Mouse (Mus musculus): ENCODE measurements at regions not wholly inside any gene's neighbourhood (a gene's known extent, or its start where the extent isn't known, plus 50 kb on each side); places are given as distances from the start of the nearest gene placed in this dataset.

DNA sequence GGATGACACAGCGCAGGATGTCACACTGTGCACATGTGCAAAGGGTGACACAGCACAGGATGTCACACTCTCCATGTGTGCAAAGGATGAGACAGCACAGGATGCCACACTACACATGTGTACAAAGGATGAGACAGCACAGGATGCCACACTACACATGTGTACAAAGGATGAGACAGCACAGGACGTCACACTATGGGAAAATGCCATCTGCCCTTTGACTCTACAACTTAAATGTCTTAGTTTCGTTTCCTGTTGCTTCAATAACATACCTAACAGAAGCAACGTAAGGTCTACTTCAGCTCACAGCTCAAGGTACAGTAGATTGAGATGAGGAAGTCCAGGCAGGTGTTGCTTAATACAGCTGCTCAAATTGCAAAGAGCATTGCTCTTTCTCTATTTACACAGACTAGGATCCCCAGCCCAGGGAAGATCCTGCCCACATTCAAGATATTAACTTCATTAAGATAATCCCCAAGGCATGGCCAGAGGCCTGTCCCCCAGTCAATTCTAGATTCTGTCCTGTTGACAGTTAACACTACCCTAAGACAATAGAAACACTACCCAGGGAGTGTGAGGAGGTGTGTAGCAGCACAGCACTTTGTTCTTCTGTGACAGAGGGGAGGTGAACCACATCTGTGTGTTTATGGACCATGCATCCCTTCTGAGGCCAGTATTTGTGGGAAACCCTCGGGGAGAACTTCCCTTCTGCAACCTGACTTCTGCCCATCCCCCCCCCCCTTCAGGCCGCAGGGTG is 97.0 kb downstream of the Psmg1 start:
- WGBS = 40% methylated on average over 6 of the region's 6 CpGs

DNA sequence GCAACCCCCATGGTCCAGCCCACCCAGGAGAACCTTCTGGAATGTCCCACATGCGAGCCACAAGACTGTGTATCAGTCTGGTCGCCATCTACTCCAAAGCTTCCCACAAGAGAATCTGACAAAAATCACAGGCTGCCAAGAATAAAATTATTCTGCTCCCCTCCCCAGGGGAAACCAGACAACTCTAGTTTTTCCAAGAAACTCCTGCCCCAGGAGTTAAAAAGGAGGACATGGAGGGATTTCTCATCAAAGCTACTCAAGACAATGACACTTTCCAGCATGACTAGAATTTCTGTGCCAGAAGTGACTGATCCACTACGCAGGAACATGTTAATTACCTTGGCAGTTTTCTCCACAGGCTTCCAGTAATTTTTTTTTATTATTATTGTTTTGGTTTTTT is 98.4 kb downstream of the Psmg1 start:
- WGBS = 78% methylated on average over 3 of the region's 3 CpGs
- DNase-seq (ENCODE audit: low read depth, low spot score) = no peak

More for the DNA sequence above, 97.0 kb downstream of the Psmg1 start:
- no peak for DNase-seq (ENCODE audit: low read depth, low spot score)

DNA sequence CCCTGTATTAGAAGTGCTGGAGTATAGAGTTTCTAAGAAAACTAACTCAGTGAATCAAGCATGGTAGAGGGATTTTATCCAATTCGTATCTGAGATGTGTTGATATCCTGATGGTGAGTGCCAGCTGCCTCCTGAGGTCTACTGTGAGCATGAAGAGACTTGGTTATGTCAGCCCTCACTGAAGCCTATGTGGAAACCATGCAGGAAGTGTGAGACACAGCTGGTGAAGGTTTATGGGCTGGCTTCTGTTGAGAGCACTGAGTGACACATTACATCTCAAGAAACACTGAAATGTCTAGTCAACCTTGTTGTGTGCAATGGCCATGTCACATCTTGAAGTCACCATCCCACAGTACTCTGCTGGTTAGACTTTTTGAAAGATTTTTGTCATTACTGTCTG is 104.6 kb downstream of the Psmg1 start:
- 84% methylated on average over 1 of the region's 1 CpGs for WGBS
- no peak for DNase-seq (ENCODE audit: low read depth, low spot score)

DNA sequence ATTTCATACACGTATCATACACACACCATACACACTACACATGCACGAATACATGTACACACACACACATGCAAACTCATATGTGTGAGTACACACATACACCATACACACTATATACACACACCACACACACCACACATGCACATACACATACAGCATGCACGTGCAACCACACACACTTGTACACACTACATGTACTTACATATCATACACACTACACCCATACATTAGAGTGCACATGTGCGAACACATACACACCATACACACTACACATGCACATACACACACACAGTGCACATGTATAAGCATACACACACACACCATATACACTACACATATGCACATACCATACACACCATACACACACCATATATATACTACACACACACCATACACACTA is 117.5 kb downstream of the Psmg1 start:
- WGBS = 100% methylated on average over 4 of the region's 4 CpGs
- no peak for DNase-seq (ENCODE audit: low read depth, low spot score)

DNA sequence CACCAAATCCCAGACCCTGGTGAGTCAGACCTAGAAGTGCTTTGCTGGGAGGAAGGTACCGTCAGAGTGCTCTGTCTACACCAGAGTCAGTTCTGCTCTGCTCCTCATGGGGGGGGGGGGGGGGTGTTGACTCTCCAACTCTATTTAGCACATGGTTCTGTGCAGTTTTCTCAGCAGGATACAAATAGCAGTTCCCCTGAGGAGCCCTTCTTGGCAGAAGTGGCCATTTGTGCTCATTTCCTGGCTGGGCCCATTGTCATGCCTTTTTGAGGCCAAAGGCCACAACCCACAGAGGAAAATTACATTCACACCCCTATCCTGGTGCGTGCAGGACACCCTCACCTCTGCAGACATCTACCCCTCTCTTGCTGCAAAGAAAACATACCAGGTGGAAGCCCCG is 118.3 kb downstream of the Psmg1 start:
- no peak for DNase-seq (ENCODE audit: low read depth, low spot score)
- 59% methylated on average over 3 of the region's 3 CpGs for WGBS

DNA sequence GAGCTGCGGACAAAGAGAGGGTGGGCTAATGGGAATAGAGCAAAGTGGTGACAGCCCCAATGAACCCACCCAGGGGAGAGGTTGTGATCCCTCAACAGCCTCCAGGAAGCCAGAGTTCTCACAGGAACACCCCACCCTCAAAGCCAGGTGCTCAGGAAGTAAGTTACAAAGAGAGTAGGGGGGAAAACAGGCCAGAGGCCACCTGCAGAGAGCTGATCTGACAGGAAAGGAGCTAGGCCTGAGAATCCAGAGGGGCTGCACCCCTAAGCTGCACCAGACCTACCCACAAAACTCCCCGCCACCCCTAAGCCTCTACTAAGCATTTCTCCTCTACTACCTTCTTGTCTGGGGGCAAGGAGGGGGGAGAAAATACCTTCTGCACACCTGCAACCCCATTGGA is 120.5 kb downstream of the Psmg1 start:
- WGBS = 91% methylated on average over 2 of the region's 2 CpGs
- no peak for DNase-seq (ENCODE audit: low read depth, low spot score)

DNA sequence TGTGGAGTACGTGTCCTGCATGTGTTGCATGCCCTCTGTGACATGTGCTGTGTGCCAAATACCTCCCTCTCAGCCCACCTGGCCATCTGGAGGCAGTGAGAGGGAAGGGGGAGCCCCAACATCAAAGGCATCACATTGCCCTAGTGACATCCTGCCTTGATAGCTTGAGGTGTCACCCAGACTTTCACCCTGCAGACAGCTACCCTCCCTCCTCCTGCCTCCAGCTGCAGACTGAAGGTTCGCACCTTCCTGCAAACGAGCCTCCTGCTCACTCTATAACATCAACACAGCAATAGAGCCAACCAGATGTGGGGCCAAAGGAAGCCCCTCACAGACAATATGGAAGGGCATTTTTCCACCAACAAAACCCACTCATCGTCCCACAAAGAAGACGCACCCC is 121.3 kb downstream of the Psmg1 start:
- WGBS = 67% methylated on average over 5 of the region's 5 CpGs
- no peak for DNase-seq (ENCODE audit: low read depth, low spot score)

DNA sequence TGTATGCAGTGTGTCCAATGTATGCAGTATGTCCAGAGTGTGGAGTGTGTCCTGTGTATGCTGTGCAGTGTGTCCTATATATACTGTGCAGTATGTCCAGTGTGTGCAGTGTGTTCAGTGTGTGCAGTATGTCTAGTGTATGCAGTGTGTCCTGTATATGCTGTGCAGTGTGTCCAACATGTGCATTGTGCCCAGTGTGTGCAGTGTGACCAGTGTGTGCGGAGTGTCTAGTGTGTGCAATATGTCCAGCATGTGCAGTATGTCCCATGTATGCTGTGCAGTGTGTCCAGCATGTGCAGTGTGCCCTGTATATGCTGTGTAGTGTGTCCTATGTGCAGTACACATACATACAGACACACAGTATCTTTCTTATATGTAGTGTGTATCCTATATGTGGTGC is 121.9 kb downstream of the Psmg1 start:
- 96% methylated on average over 1 of the region's 1 CpGs for WGBS
- DNase-seq (ENCODE audit: low read depth, low spot score) = no peak

DNA sequence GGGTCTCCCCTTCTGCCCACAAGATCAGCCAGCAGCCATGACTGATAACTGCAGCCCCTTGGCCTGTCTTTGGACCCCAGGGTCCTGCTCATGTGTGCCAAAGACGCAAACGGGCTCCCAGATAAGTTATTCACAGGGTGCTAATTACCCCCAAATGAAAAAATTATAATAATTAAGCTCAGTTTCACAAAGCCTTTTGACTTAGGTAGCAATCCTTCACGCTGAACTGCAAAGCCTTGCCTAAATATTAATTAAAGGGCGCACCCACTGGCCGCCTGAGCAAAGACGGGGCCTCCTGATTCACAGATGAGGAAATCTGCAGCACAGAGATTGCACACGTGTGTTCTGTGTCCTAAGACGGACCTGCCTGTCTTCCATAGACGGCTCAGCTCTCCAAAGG is 123.2 kb downstream of the Psmg1 start:
- 92% methylated on average over 9 of the region's 9 CpGs for WGBS
- DNase-seq (ENCODE audit: low read depth, low spot score) = no peak

DNA sequence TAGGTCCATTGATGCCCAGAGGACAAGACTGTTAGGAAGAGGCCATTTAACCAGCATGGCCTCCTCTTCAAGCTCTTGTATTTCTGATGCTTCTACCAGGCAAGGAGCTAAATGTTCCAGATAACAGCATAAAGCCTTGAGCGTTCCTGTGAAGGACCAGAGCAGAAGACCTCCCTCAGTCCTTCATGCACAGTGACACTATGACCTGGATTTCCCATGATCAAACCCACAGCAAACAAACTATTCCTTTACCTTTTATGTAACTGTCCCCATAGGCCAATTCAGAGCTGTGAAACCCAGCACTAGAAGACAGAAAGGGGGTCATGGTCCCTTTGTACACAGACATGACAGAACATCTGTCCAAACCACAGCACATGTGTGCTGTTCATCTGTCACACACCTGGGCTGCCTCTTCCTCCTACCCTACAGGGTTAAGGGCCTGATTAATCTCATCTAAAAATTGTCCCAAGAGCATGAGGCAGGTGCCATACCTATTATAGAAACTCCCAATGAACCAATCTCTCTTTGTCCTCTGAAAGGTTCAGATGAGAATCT is 123.8 kb downstream of the Psmg1 start:
- DNase-seq (ENCODE audit: low read depth, low spot score) = no peak
- WGBS = 94% methylated on average over 1 of the region's 1 CpGs

DNA sequence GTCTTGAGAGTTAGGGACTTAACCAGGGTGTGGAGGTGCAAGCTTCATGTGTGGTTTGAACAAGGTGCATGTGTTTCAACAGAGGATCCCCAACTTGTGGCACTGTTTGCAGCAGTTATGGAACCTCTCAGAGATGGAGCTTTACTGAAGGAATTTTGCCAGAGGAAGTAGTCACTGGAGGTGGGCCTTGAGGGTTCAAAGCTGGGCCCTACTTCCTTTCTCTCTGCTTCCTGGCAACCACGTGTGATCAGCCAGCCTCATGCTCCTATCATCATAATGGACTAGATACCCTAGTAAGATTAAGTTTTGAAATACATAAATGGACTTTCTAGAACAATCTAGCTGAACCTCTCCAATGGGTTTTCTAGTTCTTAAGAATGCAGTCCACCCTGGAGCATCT is 125.2 kb downstream of the Psmg1 start:
- no peak for DNase-seq (ENCODE audit: low read depth, low spot score)
- 74% methylated on average over 1 of the region's 1 CpGs for WGBS

DNA sequence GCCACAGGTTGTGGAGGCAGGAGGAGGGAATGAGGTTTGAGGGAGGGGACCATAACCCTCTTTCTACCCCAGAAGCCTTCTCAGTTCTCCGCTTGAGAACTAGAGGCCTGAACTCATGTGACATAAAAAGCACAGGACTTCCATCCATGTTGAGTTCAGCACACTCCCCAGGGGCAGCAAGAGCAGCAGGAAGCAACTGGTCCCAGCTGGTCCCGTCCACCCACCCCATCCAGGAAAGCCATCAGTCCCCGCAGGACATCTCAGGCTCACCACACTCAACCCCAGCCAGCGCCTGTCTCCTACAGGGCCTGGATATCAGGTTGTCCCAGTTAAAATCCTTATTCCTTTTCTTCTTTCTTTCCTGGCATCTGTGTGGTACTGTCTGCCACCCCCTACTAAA is 126.1 kb downstream of the Psmg1 start:
- WGBS = 92% methylated on average over 4 of the region's 4 CpGs
- no peak for DNase-seq (ENCODE audit: low read depth, low spot score)

DNA sequence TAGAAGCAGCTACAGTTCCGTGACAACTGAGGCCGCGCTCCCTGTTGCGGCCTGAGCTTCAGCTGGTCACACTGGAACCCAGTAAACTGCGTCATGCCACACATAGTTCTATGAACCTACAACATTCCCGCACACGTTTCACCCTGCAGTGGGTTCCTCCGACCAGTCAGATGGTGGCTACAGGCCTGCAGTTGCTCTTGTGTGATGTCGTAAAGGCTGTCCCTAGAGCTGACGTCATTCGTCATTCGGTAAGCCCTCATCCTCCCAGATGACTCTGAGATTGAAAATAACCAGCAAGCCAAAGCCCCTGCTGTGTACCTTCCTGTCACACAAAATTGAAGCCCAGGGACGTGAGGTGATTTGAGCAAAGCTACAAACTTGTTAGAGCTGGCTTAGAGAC is 126.7 kb downstream of the Psmg1 start:
- 85% methylated on average over 13 of the region's 13 CpGs for WGBS

DNA sequence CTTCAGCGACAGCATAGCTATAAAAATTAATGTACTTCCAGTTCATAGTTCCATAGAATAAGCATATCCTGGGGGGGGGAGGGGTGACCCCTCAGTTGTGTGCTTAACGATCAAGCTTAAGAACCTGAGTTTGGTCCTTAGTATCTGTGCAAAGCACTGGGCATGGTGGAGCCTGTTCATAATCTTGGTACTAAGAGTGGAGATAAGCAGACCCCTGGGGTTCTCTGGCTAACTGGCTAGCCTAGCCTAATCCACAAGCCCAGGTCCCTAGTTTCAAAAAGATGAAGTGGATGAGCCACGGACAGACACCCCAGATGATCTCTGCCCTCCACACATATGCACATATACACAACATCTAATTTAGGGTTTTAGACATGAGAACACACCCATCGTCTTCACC is 127.2 kb downstream of the Psmg1 start:
- 80% methylated on average over 4 of the region's 4 CpGs for WGBS

More for the DNA sequence above, 126.7 kb downstream of the Psmg1 start:
- DNase-seq (ENCODE audit: low read depth, low spot score) = no peak

DNA sequence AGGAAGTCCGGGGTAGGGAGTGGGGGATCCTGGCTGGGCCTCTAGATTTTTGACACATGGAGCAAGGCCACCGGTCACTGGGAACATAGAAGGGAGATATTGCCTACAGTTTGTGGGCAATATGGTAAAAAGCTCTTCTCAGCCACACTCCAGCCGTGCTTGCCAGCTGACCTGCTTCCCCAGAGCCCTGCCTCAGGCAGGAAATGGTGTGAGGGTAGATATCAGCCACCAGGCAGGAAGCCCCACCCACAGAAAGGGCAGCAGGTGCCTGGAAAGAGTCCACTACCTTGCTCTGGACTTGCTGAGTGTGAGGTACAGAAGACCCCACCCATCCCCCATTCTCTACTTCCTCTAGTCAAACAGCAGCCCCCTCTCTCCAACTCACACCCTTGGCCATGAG is 128.1 kb downstream of the Psmg1 start:
- no peak for DNase-seq (ENCODE audit: low read depth, low spot score)
- WGBS = 49% methylated on average over 3 of the region's 3 CpGs

More for the DNA sequence above, 127.2 kb downstream of the Psmg1 start:
- no peak for DNase-seq (ENCODE audit: low read depth, low spot score)

DNA sequence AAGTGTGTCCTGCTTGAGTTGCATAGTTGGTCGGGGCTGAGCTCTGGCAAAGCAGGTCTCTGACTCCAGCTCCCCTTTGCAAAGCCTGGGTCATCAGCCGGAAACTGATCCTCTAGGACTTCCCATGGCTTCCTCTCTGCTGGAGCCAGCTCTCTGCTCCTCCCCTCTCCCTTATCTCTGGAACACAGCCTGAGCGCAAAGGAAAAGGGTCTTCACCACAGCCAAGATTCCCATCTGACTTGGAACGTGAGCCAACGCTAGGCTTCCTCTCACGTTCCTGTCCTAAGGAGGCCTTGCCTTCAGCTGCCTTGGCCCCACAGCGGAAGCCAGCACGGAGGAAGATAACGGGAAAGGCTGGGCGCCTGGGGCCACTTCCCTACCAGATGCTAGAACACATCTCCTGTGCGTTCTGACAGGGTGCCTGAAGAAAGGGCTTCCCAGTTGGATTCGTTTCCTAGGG is 129.5 kb downstream of the Psmg1 start:
- 79% methylated on average over 12 of the region's 12 CpGs for WGBS
- DNase-seq (ENCODE audit: low read depth, low spot score) = no peak

DNA sequence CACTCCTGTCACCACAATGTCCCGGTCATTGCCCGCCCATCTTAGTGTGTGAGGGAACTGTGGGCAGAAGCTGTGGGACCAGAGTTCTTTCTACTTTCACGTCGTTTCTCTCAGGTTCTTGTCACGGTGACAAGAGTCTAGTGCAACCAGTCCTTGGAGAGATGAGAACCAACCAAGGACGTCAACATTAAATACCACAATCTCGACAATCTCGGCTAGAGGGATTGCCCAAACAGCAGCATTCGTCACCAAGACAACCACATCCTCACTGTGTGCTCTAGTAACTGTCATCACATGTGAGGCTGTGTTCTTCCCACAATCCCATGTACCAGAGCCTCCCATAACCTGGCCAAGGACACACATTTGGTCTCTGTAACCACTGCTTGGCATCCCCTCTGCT is 129.9 kb downstream of the Psmg1 start:
- no peak for DNase-seq (ENCODE audit: low read depth, low spot score)

DNA sequence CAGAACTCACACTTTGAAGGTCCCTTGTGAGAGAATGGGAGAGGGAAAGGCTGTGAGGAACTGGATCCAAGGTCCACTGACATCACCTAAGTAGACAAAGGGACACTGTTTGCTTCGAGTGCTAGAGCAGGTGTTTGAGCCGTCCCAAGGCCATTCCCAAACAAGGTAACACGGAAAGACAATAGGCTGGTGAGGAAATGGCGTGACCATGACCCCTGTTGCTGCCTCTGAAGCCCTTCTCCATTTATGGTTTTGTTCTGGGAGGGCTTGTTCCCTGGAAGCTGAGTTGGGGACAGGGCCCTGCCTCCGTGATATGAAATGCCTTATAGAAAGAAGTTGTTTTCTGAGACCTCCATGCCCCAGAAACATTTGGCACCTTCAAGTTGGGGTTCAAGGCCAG is 130.6 kb downstream of the Psmg1 start:
- no peak for DNase-seq (ENCODE audit: low read depth, low spot score)
- WGBS = 31% methylated on average over 5 of the region's 5 CpGs

More for the DNA sequence above, 129.9 kb downstream of the Psmg1 start:
- 77% methylated on average over 9 of the region's 9 CpGs for WGBS

DNA sequence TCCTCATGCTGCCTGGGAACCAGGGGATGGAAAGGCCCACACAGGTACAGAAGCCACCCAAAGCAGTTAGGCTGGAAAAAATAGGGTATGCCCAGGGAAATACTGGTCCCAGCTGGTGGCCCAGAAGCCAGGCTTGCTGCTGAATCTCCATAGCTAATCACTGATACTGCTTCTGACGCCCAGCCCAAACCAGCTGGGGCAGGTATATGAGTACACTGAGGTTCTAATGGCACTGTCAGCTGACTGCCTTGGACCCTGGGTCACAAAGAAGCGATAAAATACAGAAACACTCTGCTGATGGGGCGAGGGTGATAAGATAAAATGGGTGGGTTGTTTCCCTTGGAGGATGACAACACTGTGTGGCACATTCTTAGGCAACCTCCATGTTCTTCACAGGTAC is 133.4 kb downstream of the Psmg1 start:
- 49% methylated on average over 3 of the region's 3 CpGs for WGBS
- DNase-seq (ENCODE audit: low read depth, low spot score) = no peak

DNA sequence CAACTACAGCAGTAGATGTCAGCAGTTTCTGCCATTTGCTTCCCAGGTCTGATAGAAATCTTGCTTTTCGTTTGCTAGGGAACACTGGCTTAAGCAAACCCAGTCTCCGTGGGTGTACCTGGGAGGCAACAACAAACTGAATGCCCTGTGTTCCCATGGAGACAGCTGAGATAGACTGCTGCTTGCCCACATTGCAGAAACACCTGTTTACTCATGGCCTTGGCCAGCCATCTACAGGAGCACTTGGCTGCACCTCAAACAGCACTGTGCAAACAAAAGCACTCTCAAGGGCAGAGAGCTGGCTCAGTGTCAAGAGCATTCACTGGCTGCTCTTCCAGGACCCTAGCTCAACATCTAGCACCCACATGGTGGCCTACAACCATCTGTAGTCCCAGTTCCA is 135.5 kb downstream of the Psmg1 start:
- DNase-seq (ENCODE audit: low read depth, low spot score) = peak; percentile 93
- 22% methylated on average over 2 of the region's 2 CpGs for WGBS

DNA sequence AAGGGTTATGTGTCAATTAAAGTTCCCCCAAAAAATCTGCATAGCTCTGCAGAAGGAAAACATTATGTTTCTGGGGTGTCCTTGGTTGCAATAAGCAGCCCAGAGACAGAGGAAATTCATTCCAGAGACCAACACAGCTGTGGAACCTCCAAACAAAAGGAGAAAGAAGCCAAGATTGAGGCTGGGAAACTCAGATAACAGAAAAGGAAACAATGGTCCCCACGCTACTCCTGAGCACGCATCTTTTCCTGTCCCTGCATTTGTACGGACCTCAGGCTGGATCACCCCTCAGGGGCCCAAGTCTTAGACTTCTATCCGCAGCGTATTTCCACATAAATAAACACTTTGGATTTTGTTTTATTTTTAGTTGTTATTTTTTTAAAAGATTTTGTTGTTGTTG is 138.9 kb downstream of the Psmg1 start:
- DNase-seq (ENCODE audit: low read depth, low spot score) = no peak
- WGBS = 77% methylated on average over 5 of the region's 5 CpGs

Data from large intestine, adult 2 months (tissue).